Mouse (Mus musculus): ENCODE results near the gene Tmtc2. TPM values are rescaled to one million over a fixed set of nuclear protein-coding genes. Genes with fewer than 3 reads are reported as not detected.

Tmtc2 gene
- polyA plus RNA-seq, 1 experiment from 2014 or later, result 4.5 TPM

GRCm38 (mm10) chr10:105492485-105492884, 81.8 kb downstream of the Tmtc2 start:
- no peak for ATAC-seq (ENCODE audit: extremely low read depth, insufficient number of reproducible peaks, low FRiP score, low TSS enrichment)
- Histone ChIP-seq H3K36me3 (0 out of 2 replicates have a peak, but pooled peaks cover 3% of the 10 kb centered on the region), H3K4me1 (peaks cover 18% of the 10 kb centered on the region), H3K27me3 (replicated peaks) (no peaks in the 10 kb centered on the region), H3K27ac (replicated peaks) (no peak overlapping the region), H3K9ac (no peak overlapping the region), H3K9me3 (no peaks in the 10 kb centered on the region), H3K4me3 (no peak overlapping the region), H3K4me2 (no peak overlapping the region)
- WGBS, result 55% methylated on average over 4 of the region's 4 CpGs

GRCm38 (mm10) chr10:105490748-105491147, 83.5 kb downstream of the Tmtc2 start:
- Histone ChIP-seq H3K9me3 (no peaks in the 10 kb centered on the region), H3K4me3 (no peak overlapping the region), H3K27ac (replicated peaks) (no peak overlapping the region), H3K4me1 (peaks cover 18% of the 10 kb centered on the region), H3K36me3 (0 out of 2 replicates have a peak, but pooled peaks cover 3% of the 10 kb centered on the region), H3K9ac (no peak overlapping the region), H3K4me2 (no peak overlapping the region), H3K27me3 (replicated peaks) (no peaks in the 10 kb centered on the region)
- 80% methylated on average over 4 of the region's 4 CpGs for WGBS
- ATAC-seq (ENCODE audit: extremely low read depth, insufficient number of reproducible peaks, low FRiP score, low TSS enrichment), result no peak

DNA sequence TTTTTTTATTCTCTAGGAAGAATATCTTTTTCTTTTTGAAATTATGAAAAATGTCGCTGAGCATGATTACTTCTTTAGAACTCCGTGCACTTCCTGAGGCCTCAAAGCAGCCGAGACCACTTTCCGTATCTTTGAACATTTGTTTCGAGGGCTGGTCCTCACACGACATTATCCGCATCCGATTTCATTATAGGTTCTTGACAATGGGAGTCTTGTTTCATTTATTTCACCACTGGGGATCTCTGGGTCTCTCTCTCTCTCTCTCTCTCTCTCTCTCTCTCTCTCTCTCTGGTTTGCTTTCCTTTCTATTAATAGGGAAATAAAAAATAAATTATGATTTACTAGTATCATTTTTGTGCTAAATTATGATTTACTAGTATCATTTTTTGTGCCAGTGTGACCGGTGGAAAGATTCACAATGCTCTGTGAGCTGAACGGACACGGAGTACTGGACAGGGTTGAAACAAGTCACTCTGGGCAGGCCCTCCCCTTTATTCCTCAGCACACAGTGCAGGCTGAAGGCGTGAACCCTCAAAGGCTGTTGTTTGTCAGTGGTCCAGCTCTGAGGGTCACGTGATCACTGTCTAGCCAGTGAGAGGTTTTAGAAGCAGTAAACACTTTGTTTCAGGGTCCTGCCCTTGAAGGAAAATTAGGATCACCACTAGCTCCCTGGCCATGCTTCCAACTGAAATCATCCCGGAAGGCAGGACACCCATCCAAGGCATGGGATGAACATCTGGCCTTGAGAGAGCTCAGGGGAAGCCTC, 84.1 kb downstream of the Tmtc2 start:
- Histone ChIP-seq H3K4me2 (no peak overlapping the region), H3K36me3 (0 out of 2 replicates have a peak, but pooled peaks cover 3% of the 10 kb centered on the region), H3K27me3 (replicated peaks) (no peaks in the 10 kb centered on the region), H3K9ac (no peak overlapping the region), H3K27ac (replicated peaks) (no peak overlapping the region), H3K4me3 (no peak overlapping the region), H3K4me1 (peaks cover 12% of the 10 kb centered on the region), H3K9me3 (no peaks in the 10 kb centered on the region)
- no peak for ATAC-seq (ENCODE audit: extremely low read depth, insufficient number of reproducible peaks, low FRiP score, low TSS enrichment)
- 83% methylated on average over 14 of the region's 14 CpGs for WGBS

DNA sequence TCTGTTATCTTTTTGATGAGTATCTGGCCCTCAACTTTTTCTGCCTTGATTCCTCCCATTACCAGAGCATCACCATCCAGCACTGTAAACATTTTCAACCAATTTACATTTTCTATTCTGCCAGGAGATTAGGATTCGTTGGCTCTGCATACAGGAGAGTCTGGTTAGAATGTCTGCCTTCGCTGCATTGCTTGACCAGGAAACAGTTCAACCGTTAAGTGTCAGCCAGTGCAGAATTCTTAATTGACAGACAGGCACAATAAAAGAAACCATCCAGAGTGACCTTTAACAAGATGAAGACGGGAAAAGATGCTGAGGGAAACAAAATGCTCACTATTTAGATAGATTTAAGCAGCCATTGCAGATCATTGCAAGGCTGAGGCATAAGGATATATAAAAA, 87.3 kb downstream of the Tmtc2 start:
- no peak overlapping the region for H3K27ac ChIP-seq (replicated peaks)
- H3K4me2 ChIP-seq, result no peak overlapping the region
- no peak overlapping the region for H3K4me3 ChIP-seq
- no peaks in the 10 kb centered on the region for H3K9me3 ChIP-seq
- 63% methylated on average over 4 of the region's 4 CpGs for whole genome bisulfite sequencing
- H3K4me1 ChIP-seq, result no peaks in the 10 kb centered on the region
- no peak overlapping the region for H3K9ac ChIP-seq
- no peaks in the 10 kb centered on the region for H3K27me3 ChIP-seq (replicated peaks)
- no peak for ATAC-seq (ENCODE audit: extremely low read depth, insufficient number of reproducible peaks, low FRiP score, low TSS enrichment)
- 0 out of 2 replicates have a peak, but pooled peaks cover 3% of the 10 kb centered on the region for H3K36me3 ChIP-seq

GRCm38 (mm10) chr10:105484355-105485094, 89.7 kb downstream of the Tmtc2 start:
- Histone ChIP-seq H3K4me1 (no peaks in the 10 kb centered on the region), H3K27ac (replicated peaks) (no peak overlapping the region), H3K36me3 (no peaks in the 10 kb centered on the region), H3K9ac (no peak overlapping the region), H3K4me3 (no peak overlapping the region), H3K4me2 (no peak overlapping the region), H3K9me3 (no peaks in the 10 kb centered on the region), H3K27me3 (replicated peaks) (no peaks in the 10 kb centered on the region)
- no peak for ATAC-seq (ENCODE audit: extremely low read depth, insufficient number of reproducible peaks, low FRiP score, low TSS enrichment)
- 74% methylated on average over 2 of the region's 2 CpGs for WGBS

GRCm38 (mm10) chr10:105479771-105480170, 94.5 kb downstream of the Tmtc2 start:
- Histone ChIP-seq H3K4me2 (no peak overlapping the region), H3K27me3 (replicated peaks) (no peaks in the 10 kb centered on the region), H3K27ac (replicated peaks) (no peak overlapping the region), H3K4me3 (no peak overlapping the region), H3K9me3 (no peaks in the 10 kb centered on the region), H3K9ac (no peak overlapping the region), H3K4me1 (0 out of 2 replicates have a peak, but pooled peaks cover 3% of the 10 kb centered on the region), H3K36me3 (no peaks in the 10 kb centered on the region)
- ATAC-seq (ENCODE audit: extremely low read depth, insufficient number of reproducible peaks, low FRiP score, low TSS enrichment), result no peak
- 66% methylated on average over 11 of the region's 11 CpGs for WGBS

DNA sequence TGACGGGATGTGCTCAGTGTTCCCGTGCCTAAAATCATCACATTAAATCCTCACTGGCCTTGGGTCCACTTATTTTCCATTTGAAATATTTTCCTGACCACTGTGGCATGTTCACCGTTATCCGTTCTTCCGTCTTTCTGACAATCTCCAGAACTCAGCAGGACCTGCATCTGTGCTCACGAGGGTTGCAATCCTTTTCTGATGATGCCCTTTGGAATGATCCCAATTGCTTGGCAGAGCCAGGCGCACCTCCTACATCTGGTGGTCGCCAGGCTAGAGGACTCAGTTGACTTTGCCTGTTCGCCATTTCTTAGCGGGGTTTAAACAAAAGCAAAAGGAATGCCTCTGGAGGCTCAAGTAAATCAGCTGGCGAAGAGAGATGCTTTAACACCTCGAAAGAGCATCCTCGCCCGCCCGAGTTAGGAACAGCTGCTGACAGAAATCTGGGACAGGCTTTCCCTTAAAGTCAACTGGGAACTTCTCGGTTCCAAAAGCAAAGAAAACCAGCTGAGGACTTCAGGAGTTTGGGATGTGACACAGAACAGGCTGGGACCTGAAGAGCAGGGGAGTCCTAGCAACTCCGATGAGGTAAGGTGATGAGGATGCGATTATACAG, 96.5 kb downstream of the Tmtc2 start:
- H3K27ac ChIP-seq (replicated peaks), result no peak overlapping the region
- H3K9ac ChIP-seq, result no peak overlapping the region
- H3K36me3 ChIP-seq, result no peaks in the 10 kb centered on the region
- H3K9me3 ChIP-seq, result no peaks in the 10 kb centered on the region
- WGBS, result 72% methylated on average over 18 of the region's 18 CpGs
- no peak for ATAC-seq (ENCODE audit: extremely low read depth, insufficient number of reproducible peaks, low FRiP score, low TSS enrichment)
- H3K4me2 ChIP-seq, result no peak overlapping the region
- H3K4me3 ChIP-seq, result no peak overlapping the region
- H3K27me3 ChIP-seq (replicated peaks), result no peaks in the 10 kb centered on the region
- 0 out of 2 replicates have a peak, but pooled peaks cover 3% of the 10 kb centered on the region for H3K4me1 ChIP-seq

DNA sequence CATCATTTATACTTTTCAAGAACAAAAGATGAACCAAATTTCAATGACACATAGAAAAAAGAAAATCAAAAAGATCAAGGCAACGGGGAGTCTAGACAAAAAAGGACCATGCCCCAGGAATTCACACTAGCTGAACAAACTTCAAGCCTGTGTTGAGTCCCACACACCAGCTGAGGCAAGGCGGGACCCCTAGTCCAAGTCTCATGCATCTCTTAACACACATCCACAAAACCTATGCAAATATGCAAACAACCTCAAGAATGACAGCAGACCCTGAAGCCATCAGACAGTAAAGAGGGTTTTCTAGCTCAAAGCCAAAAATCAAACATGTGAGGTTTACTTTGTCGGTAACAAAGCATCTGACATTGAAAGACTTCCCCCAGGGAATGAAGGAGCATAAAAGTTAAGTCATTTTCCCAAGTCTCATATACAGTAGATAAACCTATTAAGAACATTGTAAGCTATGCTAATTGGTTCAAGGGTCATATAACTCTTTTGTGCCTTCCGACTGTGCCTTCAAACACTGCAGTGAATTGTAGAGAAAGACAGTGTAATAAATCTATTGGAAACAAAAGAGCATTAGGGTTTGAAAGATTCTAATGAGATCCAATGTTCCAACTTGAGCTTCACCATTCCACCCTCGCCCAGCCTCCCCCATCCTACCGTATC, 100.0 kb downstream of the Tmtc2 start:
- no peak overlapping the region for H3K4me3 ChIP-seq
- no peak overlapping the region for H3K4me2 ChIP-seq
- 0 out of 2 replicates have a peak, but pooled peaks cover 3% of the 10 kb centered on the region for H3K4me1 ChIP-seq
- no peaks in the 10 kb centered on the region for H3K9me3 ChIP-seq
- H3K27me3 ChIP-seq (replicated peaks), result no peaks in the 10 kb centered on the region
- H3K27ac ChIP-seq (replicated peaks), result no peak overlapping the region
- 87% methylated on average over 6 of the region's 6 CpGs for WGBS
- no peak overlapping the region for H3K9ac ChIP-seq
- ATAC-seq (ENCODE audit: extremely low read depth, insufficient number of reproducible peaks, low FRiP score, low TSS enrichment), result no peak
- no peaks in the 10 kb centered on the region for H3K36me3 ChIP-seq

DNA sequence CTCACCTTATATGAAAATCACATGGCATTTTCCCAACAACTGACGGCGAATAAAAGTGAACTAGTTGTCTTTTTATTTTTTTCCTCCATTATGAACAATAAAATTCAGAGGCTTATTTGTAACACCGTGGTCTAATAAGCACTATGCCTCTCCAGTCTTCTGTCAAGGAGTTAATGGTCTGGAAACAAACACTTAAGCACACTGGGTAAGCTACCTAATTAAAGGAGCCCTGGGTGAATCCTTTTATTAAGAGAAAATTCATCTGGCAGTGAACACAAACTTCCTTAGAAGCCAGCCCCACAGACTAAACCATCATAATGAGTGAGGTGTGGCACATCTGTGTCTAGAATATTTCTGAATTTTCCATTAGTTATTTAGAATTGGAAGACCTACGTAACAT, 109.9 kb downstream of the Tmtc2 start:
- ATAC-seq (ENCODE audit: extremely low read depth, insufficient number of reproducible peaks, low FRiP score, low TSS enrichment), result no peak
- no peaks in the 10 kb centered on the region for H3K9me3 ChIP-seq
- H3K4me2 ChIP-seq, result no peak overlapping the region
- H3K4me3 ChIP-seq, result no peak overlapping the region
- no peak overlapping the region for H3K9ac ChIP-seq
- no peak overlapping the region for H3K27ac ChIP-seq (replicated peaks)
- no peaks in the 10 kb centered on the region for H3K36me3 ChIP-seq
- 88% methylated on average over 4 of the region's 4 CpGs for WGBS
- H3K4me1 ChIP-seq, result no peaks in the 10 kb centered on the region
- no peaks in the 10 kb centered on the region for H3K27me3 ChIP-seq (replicated peaks)

DNA sequence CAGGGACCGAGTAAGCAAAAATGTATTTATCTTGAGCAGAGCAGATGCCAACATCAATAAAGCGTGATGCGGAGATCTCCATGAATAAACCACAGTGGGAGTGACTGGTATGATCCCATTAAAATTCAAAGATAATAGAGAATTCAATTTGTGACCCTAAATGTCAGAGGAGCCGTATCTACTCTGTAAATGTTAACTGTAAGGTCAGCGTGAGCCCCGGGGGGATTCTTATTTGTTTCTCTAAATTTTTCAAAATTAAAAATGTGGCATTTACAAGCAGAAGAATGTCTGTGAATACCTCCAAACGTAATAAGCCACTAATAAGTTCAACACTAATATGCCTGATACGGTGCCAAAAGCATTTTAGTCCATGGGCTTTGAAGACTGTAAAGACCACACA, 120.8 kb downstream of the Tmtc2 start:
- no peaks in the 10 kb centered on the region for H3K36me3 ChIP-seq
- no peaks in the 10 kb centered on the region for H3K9me3 ChIP-seq
- no peak for ATAC-seq (ENCODE audit: extremely low read depth, insufficient number of reproducible peaks, low FRiP score, low TSS enrichment)
- H3K4me3 ChIP-seq, result no peak overlapping the region
- no peak overlapping the region for H3K4me2 ChIP-seq
- H3K4me1 ChIP-seq, result no peaks in the 10 kb centered on the region
- H3K27ac ChIP-seq (replicated peaks), result no peak overlapping the region
- no peak overlapping the region for H3K9ac ChIP-seq
- WGBS, result 84% methylated on average over 8 of the region's 8 CpGs
- H3K27me3 ChIP-seq (replicated peaks), result no peaks in the 10 kb centered on the region

DNA sequence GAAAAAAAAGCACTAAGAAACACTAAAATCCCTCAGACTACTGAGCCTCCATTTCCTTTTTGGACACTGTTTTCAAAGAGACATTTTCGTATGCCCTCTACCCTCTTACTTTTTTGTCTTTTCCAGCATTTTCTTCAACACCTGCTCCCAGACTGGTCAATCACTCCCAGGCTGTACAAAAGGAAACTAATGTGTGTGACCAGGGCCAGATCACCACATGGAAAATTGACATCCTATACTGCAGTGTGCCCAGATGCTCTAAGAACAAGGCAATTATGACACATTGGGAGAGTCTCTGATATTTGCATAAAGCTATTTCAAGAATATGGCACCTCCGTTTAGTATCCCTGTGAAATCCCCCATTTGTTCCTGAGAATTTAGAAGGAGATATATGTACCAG, 127.1 kb downstream of the Tmtc2 start:
- H3K36me3 ChIP-seq, result 0 out of 2 replicates have a peak, but pooled peaks cover 4% of the 10 kb centered on the region
- 80% methylated on average over 2 of the region's 2 CpGs for WGBS
- no peak for ATAC-seq (ENCODE audit: extremely low read depth, insufficient number of reproducible peaks, low FRiP score, low TSS enrichment)
- H3K9ac ChIP-seq, result no peak overlapping the region
- H3K4me3 ChIP-seq, result no peak overlapping the region
- H3K4me1 ChIP-seq, result no peaks in the 10 kb centered on the region
- H3K27ac ChIP-seq (replicated peaks), result no peak overlapping the region
- H3K4me2 ChIP-seq, result no peak overlapping the region
- no peaks in the 10 kb centered on the region for H3K9me3 ChIP-seq
- no peaks in the 10 kb centered on the region for H3K27me3 ChIP-seq (replicated peaks)

Data from heart, embryonic 13.5 days (tissue).